Mouse (Mus musculus) myocyte (in vitro differentiated cells): ENCODE results near the gene Mysm1. TPM values are rescaled to one million over a fixed set of nuclear protein-coding genes. Genes with fewer than 3 reads are reported as not detected.
A peak's percentile ranks its signal among the peaks of the same experiment; 100 is the strongest.

Source experiments
- H3K27me3 ChIP-seq: one replicate; pipeline ENCODE4 v1.6.1; 2011; ENCODE audit not compliant: control insufficient read depth, insufficient read depth, insufficient read length
- H3K36me3 ChIP-seq: one replicate; pipeline ENCODE4 v1.6.1; 2011; ENCODE audit not compliant: control insufficient read depth, insufficient read depth
- H3K4me2 ChIP-seq: one replicate; pipeline ENCODE4 v1.6.1; 2011; ENCODE audit warnings: low read depth, control low read depth
- H3K4me3 ChIP-seq: one replicate; pipeline ENCODE4 v1.5.1; 2011; ENCODE audit warnings: mild to moderate bottlenecking, control low read depth, moderate library complexity
- H3K79me2 ChIP-seq: one replicate; pipeline ENCODE4 v1.6.1; 2011; ENCODE audit not compliant: control insufficient read depth, insufficient read depth
- H3ac ChIP-seq: one replicate; pipeline ENCODE4 v1.6.1; 2011; ENCODE audit not compliant: control insufficient read depth, insufficient read length
- CEBPB ChIP-seq: IDR thresholded peaks from 2 replicates; pipeline ENCODE4 v1.6.1; 2011; ENCODE audit warnings: mild to moderate bottlenecking, moderate library complexity; ENCODE audit not compliant: poor library complexity, insufficient read depth, severe bottlenecking
- E2F4 ChIP-seq: IDR thresholded peaks from one replicate; pipeline ENCODE4 v1.6.1; 2011; ENCODE audit warnings: mild to moderate bottlenecking, control low read depth, moderate library complexity; ENCODE audit not compliant: insufficient read depth
- MAX ChIP-seq: IDR thresholded peaks from one replicate; pipeline ENCODE4 v1.6.1; 2011; ENCODE audit warnings: low read depth, mild to moderate bottlenecking, control low read depth
- MYOD1 ChIP-seq, 3 experiments: IDR thresholded peaks; one replicate each; pipeline ENCODE4 v1.6.1; 2011; ENCODE audit warnings: control low read depth in 2 of 3, low read depth in 2 of 3, mild to moderate bottlenecking in 2 of 3, moderate library complexity in 1 of 3; ENCODE audit not compliant: insufficient read length in 2 of 3, control insufficient read depth in 1 of 3
- MYOG ChIP-seq, 3 experiments: IDR thresholded peaks; one replicate each; pipeline ENCODE4 v1.6.1; 2011; ENCODE audit warnings: control low read depth in 2 of 3, low read depth in 2 of 3, mild to moderate bottlenecking in 2 of 3; ENCODE audit not compliant: insufficient read length in 2 of 3, control insufficient read depth in 1 of 3, insufficient read depth in 1 of 3
- POLR2A ChIP-seq: IDR thresholded peaks from one replicate; pipeline ENCODE4 v1.6.1; 2011; ENCODE audit warnings: low read depth, mild to moderate bottlenecking, control low read depth, moderate library complexity; ENCODE audit not compliant: insufficient read length
- POLR2AphosphoS2 ChIP-seq: IDR thresholded peaks from one replicate; pipeline ENCODE4 v1.6.1; 2011; ENCODE audit warnings: low read depth, control low read depth; ENCODE audit not compliant: insufficient read length
- REST ChIP-seq: IDR thresholded peaks from one replicate; pipeline ENCODE4 v1.6.1; 2011; ENCODE audit warnings: mild to moderate bottlenecking, control low read depth, moderate library complexity; ENCODE audit not compliant: insufficient read depth, insufficient read length
- SRF ChIP-seq: IDR thresholded peaks from one replicate; pipeline ENCODE4 v1.6.1; 2011; ENCODE audit warnings: low read depth; ENCODE audit not compliant: control insufficient read depth, insufficient read length
- TCF12 ChIP-seq: IDR thresholded peaks from one replicate; pipeline ENCODE4 v1.6.1; 2011; ENCODE audit warnings: mild to moderate bottlenecking, control low read depth; ENCODE audit not compliant: poor library complexity, insufficient read depth, severe bottlenecking
- TCF3 ChIP-seq: IDR thresholded peaks from one replicate; pipeline ENCODE4 v1.6.1; 2011; ENCODE audit warnings: low read depth, control low read depth; ENCODE audit not compliant: insufficient read length
- USF1 ChIP-seq: IDR thresholded peaks from one replicate; pipeline ENCODE4 v1.6.1; 2011; ENCODE audit warnings: low read depth, mild to moderate bottlenecking, control low read depth, moderate library complexity
- polyA plus RNA-seq: library from polyadenylated mRNA; unstranded; fragments of >200 nt; fragmentation: generic; extraction: Trizol; gene quantifications from one replicate; pipeline ENCODE4 v1.2.1, GENCODE M21; 2012; ENCODE audit warnings: missing spikeins

Gene Mysm1
- 2.1 TPM for polyA plus RNA-seq

DNA sequence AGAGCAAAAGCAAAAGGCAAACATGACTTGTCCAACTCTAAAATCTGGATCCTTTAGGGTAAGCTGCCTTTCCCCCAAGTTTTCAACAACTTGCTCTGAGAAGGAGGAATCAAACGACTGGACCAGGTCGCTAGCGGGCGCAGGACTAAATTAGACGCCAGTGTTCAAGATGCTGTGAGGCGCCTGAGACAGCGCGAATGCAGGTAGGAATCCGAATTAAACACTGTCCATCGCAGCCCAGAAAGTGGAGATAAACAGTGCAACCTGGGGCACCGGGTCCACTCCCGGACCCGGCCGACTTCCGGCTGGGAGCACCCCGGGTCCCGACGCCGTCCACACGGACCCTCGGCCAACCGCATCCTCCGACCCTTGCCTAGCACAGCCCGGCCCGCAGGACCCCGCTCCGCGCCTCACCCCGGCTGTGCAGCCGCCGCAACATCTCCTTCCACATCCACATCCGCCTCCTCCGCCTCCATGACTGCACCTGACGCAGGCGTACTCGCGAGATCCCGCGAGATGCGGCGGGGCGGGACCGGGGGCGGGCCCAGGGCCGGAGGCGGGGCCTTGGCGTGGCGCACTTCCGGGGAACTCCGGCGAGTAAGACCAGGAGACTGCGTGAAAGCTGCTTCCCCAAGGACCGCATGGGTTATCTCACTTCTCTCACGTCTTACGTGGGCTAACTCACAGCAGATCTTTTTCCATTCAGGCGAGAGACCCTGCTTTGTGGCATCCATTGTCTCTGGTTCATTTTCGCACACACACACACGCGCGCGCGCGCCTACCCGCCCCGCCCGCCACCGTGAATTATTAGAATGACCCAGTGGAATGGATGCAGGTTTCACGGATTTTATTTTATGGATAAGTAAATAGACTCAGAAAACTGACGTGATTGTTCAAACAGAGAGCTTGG is at the start of gene Mysm1:
TSS of gene Mysm1 (minus strand) at position 511 of the 910 bp plus-strand sequence.
- H3K36me3 ChIP-seq: peaks cover 3% of the 10 kb centered on the region
- H3K4me2 ChIP-seq: peak within 1 kb of the TSS; percentile 90
- peak within 1 kb of the TSS; percentile 97 for H3ac ChIP-seq
- peaks cover 33% of the 10 kb centered on the region for H3K79me2 ChIP-seq
- peak in 2 of 3 experiments; percentile 58 to 61 for TF ChIP-seq MYOG (IDR thresholded peaks at IDR 0.05; ENCODE audit: control insufficient read depth in 1 of 3, insufficient read depth in 1 of 3, insufficient read length in 2 of 3, low read depth in 2 of 3)
- peak; percentile 19 for TF ChIP-seq REST
- peak; percentile 97 for TF ChIP-seq POLR2A
- TF ChIP-seq MAX: no peak
- TF ChIP-seq CEBPB: no peak
- TF ChIP-seq MYOD1 (IDR thresholded peaks at IDR 0.05; ENCODE audit: control insufficient read depth in 1 of 3, insufficient read length in 2 of 3, low read depth in 2 of 3): peak in 2 of 3 experiments; percentile 55 to 80
- TF ChIP-seq E2F4: no peak
- peak; percentile 43 for TF ChIP-seq SRF
- TF ChIP-seq USF1: no peak
- peak; percentile 95 for TF ChIP-seq POLR2AphosphoS2
- no peak for TF ChIP-seq TCF12
- TF ChIP-seq TCF3: no peak
- H3K4me3 ChIP-seq: peak within 1 kb of the TSS; percentile 70
- H3K27me3 ChIP-seq: no peaks in the 10 kb centered on the region

DNA sequence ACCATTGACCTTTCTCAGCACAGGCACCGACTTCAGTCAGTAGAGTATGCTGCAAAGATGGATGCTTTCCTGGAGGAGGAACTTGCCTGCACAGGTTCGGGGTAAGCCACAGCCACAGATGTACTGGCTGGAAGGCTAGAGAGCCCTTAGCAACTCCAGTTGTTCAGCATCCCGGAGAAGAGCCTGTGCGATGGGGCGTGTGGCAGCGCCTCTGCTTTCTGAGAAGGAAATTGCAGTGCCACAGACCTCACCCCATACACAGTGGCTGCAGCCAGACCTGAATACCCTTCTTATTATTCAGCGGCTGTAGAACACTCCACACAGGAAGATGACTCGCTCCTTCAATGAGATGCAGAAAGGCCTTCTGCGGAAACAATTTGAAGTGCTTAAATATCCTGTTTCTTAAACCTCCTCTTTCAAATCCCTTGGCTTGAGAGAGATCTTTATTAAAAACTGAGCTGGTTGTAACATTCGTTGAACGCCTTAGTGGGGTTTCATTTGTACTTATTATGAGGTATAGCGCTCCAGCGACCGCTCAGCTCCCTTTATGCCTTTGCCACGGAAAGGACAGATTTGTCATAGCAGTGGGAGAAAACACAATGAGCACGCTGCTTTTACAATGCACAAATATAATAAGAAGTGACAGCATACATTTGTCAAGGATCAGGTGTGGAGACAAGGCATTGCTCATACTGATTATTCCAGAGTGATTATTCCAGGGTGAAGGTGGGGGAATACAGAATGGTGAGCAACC is 47.1 kb upstream of the Mysm1 start:
- Histone ChIP-seq H3K4me2 (peak overlapping the region; percentile 54), H3K79me2 (no peaks in the 10 kb centered on the region), H3ac (no peak overlapping the region), H3K4me3 (no peak overlapping the region), H3K27me3 (no peaks in the 10 kb centered on the region), H3K36me3 (no peaks in the 10 kb centered on the region)
- TF ChIP-seq TCF12 (no peak), REST (no peak), USF1 (no peak), POLR2A (no peak)

DNA sequence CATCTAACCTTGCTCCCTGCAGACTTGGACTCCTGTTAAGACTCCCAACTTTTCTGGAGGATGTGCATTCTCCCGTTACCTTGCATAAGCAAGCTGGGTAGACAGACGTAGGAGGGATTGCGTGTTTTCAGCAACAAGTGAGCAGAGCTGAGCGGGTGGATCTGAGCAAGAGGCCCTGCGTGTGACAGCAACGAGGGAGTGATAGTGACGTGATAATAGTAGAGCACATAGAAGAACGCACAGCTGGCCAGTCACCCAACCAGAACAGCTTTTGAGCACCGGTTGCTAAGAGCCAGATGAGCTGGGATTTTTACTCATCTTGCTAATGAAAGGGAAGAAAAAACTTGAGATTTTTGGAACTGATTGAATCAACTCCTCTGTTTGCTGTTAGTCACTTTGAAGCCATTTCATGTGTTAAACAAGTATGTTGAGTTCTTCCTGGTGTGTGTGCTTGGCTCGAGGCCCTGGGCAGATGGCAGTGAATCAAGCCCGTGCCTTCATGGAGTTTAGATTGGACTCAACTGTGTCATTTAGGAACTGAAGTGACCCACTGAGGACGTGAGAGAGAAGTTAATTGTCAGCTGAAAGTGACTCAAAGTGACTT is 44.6 kb upstream of the Mysm1 start:
- TF ChIP-seq TCF3: no peak
- no peak for TF ChIP-seq SRF
- no peak for TF ChIP-seq CEBPB
- no peak for TF ChIP-seq REST
- no peak for TF ChIP-seq E2F4
- H3K36me3 ChIP-seq: no peaks in the 10 kb centered on the region

DNA sequence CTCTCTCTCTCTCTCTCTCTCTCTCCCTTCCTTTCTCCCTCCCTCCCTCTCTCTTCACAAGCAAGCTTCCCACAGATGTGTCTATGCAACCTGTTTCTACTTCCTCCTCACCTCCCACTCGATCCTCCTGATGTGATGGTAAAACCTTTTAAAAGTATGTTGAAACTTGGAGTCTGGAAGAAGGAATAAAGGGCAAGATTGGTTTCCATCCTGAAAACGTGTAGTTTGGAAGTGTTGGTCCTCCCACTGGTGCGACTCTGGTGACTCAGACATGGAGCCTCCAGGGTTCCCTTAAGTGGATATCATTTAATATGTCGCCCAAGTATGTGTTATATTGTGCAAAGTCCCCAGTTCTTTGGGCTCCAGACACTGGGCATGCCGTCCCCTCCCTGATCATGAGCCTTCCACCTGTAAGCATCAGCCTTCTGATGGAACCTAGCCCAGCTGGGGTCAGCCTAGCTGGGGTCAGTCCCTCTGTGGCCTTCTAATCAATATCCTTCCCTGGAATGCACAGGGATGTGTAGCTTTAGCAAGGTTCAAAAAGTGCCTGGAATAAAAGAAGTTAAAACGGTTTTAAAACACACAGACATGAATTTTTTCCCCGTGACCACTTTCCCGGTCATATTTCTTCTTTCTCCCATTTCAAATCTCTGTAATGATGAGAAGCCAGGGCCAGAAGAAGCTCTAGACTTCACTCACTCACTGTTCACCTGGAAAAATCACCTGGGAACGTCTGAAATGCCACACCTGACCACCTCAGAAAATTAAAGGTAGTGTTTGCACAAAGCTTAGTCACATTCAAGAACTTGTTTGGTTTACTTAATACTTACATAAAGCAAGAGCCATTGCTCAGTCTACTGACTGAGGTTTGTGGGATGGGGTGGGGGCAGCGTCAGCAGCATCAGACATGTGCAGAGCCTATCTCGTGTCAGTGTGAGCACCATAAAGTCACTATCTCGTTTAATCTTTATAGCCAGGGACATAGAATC is 43.0 kb upstream of the Mysm1 start:
- Histone ChIP-seq H3K79me2 (no peaks in the 10 kb centered on the region), H3K4me2 (no peak overlapping the region), H3K36me3 (no peaks in the 10 kb centered on the region), H3ac (no peak overlapping the region), H3K4me3 (no peak overlapping the region), H3K27me3 (no peaks in the 10 kb centered on the region)
- TF ChIP-seq POLR2A (no peak), TCF3 (no peak), POLR2AphosphoS2 (no peak), MAX (no peak), REST (no peak), TCF12 (no peak), E2F4 (no peak), USF1 (no peak), CEBPB (no peak), SRF (no peak)

More for the DNA sequence above, 44.6 kb upstream of the Mysm1 start:
- Histone ChIP-seq H3ac (no peak overlapping the region), H3K4me2 (no peak overlapping the region), H3K27me3 (no peaks in the 10 kb centered on the region), H3K4me3 (no peak overlapping the region), H3K79me2 (no peaks in the 10 kb centered on the region)
